Mouse (Mus musculus) heart, adult 11 months (tissue): Measurements from ENCODE around the gene Zfp316.

ENCODE experiments used
- DNase-seq: peaks from one replicate; pipeline ENCODE4 v3.0.0; 2022

Zfp316 gene

DNA sequence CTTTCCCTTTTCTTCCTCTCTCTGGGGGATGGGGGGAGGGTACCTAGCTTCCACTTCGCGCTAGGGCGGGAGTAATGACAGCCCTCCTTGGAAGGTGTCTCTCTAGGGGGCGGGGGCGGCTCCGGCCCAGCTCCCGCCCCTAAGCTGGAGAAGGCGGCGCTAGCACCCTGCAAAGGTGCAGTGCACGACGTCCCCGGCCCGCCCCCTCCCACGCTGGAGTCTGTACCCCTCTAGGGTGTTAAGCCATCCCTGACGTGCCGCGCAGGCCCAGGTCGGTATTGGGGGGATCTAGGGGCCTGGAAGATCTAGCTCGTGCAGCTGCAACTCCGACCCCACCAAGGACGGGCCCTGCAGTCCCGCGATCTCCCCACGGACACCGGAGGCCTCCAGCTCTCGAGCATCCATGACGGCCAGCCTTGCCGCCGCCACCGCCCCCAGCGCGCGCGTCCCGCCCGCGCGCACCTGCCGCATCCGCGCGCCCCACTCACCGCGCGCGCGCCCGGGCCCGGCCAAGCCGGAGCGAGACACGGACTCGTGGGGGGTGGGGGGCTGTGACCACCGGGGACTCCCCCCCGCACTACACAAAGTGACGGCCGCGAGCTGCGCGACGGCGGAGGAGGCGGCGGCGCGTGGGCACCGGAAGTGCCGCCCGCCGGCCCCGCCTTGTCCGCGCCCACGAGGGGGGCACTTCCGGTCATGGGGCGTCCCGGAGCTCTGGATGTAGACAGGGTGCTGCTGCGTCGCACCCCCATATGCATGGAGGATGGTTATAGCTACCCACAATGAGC is at the start of gene Zfp316:
Zfp316 (minus strand) TSS at position 660 of the 788 bp plus-strand sequence.
- DNase-seq: peak; percentile 98

DNA sequence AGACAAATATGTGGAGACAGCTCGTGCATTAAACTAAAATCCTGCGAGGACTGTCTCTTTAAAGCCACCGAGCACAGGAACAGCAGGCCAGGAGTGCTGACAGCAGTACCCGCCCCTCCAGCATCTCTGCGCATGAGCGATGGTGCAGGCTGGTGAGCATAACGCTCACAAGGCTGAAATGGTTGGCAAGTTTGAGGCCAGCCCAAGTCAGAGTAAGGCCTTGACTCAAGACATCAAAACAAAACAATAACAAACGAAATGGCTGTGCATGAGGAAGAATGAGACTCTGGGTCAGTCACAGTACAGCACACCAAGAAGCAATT is 47.4 kb upstream of the Zfp316 start:
- DNase-seq: no peak

DNA sequence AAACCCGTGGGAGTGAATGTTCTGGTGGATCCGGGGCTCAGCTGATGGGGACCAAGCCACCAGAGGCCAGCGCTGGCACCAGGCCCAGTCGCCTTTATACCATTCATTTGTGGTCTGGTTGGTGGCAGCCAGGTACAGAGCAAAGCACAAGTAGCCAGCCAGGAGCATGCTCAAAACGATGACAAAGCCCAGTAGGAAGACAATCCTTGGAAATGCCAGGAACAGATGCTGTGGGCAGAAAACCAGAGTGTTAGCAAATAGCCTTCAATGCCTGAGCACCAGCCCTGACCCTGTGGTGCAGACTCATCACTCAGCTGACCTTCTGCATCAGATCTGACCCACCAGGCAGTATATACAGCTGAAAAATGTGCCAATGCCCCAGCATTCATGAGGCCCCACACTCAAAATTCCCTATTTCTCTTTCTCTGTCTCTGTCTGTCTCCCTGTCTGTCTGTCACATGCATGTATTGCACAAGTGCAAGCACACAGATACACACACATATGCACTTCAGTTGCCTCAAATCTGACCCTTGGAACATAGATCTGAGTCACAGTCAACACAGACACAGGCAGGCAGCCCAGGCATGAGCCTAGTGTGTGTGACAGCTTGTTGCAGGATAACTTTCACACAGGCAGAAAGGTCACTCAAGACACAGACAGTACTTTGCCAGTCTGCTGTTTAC is 46.9 kb upstream of the Zfp316 start:
- no peak for DNase-seq

DNA sequence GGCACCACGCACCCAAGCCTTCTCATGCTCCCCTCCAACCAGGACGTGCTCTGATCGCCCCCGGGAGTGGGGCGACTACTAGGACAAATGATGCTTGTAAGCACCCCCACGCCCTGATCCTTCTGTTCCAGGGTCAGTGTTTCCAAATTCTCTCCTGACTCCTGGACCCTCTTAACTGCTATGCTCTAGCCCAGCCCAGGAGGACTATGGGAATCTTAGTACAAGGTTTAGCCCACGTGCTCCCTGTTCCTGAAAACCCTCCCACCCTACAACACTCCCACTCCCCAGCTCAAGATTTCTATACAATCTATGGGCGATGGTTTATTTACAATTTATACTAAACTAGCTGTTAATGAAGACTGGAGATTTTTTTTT is 45.7 kb upstream of the Zfp316 start:
- no peak for DNase-seq

DNA sequence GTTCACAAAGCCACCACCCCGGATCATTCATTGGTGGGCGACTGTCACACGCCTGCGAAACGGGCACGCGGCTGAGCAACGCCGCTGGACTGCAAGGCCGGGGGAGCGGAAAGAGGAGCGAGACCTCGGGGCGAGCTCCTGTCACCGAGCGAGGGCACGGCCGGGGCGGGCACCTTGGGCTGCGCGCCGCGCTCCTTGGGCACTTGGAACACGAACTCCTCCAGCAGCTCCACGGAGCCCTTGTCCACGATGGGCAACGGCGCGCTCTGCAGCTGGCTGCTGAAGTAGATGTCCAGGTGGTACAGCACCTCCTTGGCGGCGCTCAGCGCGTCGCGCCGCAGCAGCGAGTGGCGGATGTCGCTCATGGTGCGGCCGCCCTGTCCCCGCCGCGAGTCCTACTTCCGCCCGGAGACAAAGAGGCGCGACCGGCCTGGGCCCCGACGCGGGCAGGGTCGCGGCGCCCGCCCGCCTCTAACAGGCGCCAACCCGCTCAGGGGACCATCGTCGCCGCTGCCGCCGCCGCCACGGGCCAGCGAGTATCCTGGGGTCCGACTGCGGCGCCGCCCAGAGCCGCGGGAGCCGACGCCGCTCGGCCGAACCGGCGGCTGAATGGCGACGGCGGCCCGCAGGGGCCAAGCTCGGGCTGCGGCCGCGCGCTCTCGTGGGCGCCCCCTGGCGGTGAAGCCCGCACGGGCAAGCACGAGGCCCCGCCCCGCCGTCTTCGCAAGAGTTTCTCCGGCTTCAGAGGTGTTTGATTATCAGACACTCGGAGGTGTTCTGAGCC is 45.1 kb upstream of the Zfp316 start, which contains the start of gene E130309D02Rik:
E130309D02Rik (minus strand) TSS at position 631 of the 784 bp plus-strand sequence.
- DNase-seq: peak; percentile 97

DNA sequence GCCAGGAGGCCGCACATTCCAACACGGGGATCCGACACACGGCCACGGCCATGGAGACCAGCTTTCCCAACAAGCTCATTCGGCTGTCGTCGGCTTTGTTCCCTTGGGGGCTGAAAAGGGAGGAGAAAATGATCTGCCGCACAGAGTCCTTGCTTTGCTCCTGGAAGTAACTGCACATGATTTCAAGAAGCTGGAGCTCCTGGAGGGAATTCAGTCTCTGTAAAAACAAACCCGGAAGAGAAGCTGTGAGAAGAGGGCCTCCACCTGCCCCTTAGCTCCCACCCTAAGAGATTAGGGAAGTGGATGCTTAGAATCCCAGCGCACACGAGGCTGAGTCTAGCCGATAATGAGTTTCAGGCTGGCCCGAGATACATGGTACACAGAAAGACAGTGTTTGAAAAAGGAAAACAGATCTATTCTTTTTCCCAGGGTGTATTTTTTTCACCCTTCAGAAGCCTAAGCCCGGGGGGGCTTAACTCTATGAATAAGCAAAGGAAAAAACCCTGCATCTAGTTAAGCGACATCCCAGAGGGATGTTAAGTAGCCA is 44.4 kb upstream of the Zfp316 start:
- no peak for DNase-seq

DNA sequence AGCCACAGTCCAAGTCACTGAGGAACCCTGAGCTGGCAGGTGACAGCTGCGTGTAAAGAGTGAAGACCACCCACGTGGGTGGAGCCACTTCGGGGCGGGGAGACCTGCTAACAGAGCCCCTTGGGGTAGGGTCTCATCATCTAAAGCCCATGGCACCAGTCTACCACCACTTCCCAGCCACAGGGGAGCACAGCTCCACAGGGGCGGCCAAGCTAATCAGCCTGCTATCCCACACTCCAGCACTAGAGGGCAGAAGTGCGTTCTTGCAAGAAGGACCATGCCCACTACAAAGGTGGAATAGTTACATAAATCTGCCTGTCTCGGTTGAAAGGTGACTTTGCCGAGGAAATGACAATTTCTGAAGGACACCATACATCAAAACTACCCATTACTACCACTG is 42.1 kb upstream of the Zfp316 start:
- DNase-seq: peak; percentile 96

DNA sequence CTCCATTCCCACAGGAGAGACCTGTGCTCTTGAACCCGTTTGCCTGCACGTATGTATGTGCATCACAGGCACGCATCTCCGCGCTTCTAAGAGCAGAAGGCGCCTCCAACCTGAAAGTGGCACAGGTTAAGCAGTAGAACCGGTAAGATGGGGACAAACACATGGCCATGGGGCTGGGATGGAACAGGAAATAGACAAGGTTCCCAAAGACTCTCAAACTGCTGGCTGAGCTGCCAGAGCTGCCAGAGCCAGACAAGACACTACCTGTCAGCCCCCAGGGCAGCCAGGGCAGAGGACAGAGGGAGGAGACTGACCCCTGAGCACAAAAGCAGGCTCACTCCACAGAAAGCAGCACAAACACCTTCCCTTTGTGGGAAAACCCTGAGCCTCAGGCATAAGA is 40.1 kb upstream of the Zfp316 start:
- DNase-seq: no peak

DNA sequence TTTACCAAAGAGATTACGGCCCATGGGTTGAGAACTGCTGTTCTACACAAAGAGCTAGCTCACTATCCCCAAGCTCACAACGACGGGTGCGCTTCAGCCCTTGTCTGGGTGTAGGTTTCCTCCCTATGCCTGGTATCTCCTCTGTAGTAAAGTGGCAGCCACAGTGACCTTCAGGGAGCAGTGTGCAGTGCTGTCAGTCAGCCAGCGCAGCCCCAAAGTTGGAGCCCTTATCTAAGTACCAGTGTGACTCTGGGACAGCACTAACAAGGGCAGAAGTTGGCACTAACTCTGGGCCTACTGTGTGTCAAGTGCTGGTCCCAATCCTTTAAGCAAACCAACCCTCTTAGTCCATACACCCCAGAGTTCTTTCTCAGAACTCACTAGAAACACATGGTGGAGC is 39.0 kb upstream of the Zfp316 start:
- DNase-seq: peak; percentile 96

DNA sequence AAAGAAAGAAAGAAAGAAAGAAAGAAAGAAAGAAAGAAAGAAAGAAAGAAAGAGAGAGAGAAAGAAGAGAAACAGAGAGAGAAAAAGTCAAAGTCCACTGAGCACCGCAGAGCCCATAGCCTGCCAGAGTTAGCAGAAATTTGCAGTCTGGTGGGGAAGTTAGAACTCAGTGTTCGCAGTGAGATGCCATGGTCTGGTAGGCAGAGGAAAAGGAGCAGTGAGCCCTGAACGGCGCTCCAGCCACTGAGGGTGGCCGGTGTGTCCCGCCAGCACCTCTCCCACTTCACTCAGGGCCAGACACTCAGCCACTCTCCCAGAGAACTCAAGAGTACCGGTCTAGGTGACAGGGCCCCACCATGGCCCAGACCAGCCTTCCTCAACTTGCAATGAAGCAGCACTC is 34.4 kb upstream of the Zfp316 start:
- no peak for DNase-seq

DNA sequence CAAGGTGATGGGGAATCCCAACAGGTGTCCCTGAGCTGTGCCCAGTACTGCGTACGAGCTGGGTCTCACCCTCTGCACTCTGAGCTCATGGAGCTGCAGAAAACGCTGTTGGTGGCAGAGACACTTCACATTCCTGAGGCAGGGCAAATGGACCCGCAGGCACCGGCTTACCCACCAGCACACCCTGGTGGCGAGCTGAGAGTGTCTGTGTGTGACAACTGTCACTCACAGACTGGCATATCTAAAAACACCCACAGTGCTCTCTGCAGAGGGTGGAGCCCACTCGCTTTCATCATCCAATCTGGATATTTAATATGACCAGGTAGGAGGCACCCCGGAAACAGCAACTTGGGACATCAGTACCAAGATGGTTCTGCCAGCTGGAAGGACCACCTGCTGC is 31.5 kb upstream of the Zfp316 start:
- no peak for DNase-seq

DNA sequence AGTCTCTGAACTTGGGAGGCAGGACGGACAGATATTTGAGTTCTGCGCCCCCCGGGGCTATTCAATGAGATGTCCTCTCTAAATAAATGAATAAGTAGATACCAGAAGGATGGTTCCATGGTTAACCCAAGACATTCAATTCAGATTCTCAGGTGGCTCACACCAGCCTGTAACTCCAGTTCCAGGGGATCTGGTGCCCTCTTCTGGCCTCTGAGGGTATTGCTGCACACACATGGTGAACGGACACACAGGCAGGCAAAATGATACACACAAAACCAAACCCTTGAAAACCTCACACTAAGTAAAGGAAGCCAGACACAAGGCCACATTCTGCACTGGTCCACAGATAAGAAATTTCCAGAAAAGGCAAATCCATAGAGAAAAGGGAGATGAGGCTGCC is 29.9 kb upstream of the Zfp316 start:
- no peak for DNase-seq

DNA sequence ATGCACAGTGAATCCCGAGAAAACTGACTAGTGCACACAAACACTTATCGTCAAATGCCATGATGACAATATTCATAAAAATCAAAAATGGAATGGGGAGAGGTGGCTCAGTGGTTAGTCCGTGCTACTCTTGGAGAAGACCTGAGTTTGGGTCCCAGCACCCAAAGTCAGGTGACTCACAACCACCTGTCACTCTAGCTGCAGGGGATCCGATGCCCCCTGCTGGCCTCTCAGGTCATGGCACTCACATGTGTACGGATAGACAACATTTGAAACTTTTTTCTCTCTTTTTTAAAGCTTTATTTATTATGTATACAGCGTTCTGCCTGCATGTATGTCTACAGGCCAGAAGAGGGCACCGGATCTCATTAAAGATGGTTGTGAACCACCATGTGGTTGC is 28.6 kb upstream of the Zfp316 start:
- no peak for DNase-seq

DNA sequence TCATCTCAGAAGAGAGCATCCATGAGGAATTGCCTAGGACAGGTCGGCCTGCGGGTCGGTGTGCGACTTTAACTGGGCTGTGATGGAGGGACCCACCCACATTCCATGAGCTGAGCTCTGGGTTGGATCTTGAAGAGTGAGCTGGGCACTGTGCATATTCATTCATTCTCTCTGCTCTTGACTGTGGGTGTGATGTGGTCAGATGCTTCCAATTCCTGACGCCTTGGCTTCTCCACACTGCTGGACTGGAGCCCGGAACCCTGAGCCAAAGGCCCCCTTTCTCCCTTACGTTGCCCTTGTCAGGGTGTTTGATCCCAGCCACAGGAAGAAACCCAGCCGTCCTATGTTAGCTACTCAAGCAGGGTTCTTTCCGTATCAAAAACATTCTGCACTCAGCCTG is 28.2 kb upstream of the Zfp316 start:
- DNase-seq: no peak

DNA sequence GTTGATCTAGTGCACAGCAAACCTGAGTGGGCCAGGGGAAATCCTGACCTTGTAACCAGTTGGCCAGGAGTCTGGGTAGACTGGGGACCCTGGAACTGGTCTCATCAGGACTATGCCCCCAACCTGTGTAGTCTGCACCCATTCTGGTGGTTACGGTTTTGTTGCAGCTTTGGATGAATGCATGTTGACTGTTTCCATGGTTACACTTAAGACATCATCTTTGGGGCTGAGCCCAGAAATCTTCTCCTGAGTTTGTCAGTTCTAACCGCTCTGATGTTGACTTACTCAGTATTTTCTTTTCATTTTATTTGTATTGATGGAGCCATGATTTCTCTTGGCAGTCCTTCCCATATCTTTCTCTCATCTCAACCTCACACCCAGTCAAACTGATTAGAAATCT is 25.5 kb upstream of the Zfp316 start:
- DNase-seq: no peak

DNA sequence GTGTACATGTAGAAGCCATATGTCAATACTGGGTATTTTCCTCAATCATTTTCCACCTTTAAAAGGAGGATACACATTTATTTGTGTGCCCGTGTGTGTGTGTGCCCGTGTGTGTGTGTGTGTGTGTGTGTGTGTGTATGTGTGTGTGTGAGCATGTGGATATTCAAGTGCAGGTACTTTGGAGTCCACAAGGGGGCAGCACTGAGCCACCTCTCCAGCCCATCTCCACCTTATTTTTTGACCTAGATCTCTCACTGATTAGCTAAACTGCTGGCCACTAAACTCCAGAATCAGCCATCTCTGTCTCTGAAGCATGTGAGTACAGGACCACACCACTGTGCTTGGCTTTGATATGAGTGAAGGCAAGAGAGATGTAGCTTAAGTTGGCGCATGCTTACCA is 25.0 kb upstream of the Zfp316 start:
- no peak for DNase-seq

DNA sequence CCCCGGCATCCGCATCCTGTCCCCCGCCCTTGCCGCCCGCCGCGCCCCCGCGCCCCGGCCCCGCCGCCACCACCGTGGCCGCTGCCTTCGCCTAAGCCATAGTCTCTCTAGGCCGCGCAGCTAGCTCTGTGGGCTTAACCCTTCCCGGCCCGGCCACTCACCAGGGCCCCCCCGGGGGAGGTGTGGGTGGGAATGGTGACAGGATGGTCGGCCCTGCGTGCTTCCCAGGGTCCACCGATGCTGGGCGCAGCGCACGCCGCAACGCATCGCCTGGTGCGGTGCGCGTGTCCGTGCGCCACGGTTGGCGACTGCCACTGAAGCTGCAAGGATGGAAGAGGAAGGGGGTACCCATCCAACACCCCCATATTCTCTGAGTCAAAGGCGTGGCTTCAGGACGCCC is 23.6 kb upstream of the Zfp316 start, which contains the start of gene Zfp853:
Zfp853 (minus strand) TSS at position 220 of the 400 bp plus-strand sequence.
- no peak for DNase-seq

DNA sequence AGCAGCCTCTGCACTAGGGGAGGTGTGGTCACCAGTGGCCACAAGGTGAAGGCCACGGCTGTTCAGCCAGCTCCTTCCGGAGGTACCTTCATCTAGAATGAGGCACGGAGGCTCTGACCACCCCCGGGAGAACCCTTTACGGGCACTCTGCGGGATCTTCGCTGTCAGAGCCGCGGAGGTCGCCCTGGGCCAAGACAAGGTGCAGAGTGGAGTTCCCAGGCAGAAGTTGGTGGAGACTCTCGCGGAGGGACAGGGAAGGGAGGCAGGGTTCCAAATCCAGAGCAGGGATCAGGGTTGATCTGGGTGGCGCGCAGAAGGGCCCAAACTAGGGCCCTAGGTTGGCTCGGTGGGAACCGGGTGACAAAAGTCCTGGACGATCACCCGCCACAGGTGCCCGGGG is 23.1 kb upstream of the Zfp316 start:
- no peak for DNase-seq

DNA sequence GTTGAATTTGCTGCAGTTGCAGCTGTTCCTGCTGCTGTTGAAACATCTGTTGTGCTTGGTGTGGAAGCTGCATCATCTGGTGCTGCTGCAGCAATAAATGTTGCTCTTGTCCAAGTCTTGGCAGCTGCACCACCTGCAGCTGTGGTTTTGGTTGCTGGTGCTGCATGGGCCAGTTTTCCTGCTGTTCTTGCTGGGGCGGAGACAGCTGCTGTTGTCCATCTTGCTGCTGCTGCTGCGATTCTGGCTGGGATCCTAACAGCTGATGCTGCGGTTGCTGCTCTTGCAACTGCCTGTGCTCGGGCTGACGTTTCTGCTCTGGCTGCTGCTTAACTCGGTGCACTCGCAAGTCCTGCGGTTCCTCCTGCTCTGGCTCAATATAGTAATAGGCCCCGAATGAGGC is 19.5 kb upstream of the Zfp316 start:
- DNase-seq: no peak

DNA sequence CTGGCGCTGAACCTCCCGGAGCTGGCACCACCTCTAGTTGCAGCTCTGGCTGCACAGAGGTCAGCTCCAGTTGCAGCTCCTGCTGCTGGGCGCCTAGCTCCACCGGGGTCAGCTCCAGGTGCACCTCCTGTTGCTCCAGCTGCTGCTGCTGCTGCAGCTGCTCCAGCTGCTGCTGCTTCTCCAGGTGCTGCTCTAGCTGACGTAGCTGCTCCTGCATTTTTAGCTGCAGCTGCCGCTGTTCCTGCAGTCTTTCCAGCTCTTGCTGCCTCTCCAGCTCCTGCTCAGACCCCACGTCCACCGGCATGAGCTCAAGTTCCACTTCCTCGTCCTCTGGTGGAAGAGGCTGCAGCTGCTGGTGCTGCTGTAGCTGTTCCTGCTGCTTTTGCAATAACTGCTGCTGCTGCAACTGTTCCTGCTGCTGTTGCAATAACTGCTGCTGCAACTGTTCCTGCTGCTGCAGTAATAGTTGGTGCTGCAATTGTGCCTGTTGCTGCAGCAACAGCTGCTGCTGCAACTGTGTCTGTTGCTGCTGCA is 18.6 kb upstream of the Zfp316 start:
- no peak for DNase-seq

DNA sequence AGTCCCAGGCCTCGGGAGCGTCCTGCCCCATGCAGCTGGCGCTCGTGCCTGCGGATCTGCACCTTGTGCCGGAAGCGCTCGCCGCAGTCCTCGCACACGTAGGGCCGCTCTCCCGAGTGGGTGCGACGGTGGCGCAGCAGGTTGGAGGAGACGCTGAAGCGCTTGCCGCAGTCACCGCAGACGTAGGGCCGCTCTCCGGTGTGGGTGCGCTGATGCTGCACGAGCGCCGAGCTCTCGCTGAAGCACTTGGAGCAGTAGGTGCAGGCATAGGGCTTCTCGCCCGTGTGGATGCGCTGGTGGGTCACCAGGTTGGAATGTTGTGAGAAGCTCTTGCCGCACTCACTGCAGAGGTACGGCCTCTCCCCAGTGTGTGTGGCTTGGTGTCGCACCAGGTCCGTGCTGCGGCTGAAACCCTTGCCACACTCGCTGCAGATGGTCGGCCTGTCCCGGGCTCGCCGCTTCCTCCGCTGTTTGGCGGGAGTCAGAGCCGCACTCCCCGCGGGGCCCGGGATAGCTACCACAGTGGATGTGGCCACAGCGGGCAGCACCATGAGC is 18.0 kb upstream of the Zfp316 start:
- no peak for DNase-seq

DNA sequence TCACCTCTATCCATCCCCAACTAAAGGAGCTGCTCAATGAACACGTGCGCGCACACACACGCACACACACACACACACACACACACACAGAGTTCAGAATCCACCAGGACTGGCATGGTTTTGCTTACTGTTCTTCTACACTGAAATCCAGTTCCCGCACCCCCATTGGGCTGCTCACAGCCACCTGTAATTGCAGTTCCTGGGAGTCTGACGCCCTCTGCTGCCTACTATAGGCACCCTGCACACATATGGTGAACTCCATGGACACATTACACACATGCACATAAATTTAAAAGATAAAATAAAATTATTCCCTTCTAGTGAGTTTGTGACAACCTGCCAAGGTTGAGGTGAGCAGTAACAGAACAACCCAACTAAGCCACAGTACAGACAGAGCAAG is 14.9 kb upstream of the Zfp316 start:
- no peak for DNase-seq

DNA sequence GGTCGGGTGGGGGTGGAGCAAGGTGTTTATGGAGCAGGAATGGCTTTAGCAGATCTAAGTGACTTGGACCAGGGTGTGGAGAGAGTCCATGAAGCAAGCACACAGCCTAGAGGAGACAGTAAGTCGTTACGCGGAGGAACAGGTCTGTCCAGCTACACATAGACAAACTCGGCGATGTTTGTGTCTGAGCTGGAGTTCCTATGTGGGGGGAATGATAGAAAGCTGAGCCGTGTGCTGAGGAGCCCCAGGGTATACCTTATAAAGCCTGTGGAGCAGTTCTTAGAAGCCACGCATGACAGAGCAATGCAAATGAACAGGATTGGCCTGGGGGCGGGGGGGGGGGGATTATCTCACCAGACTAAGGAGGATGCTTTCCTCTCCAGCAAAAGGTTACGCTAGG is 9.4 kb upstream of the Zfp316 start:
- DNase-seq: no peak
